Mouse (Mus musculus): ENCODE data around the gene Rplp0. TPM values are rescaled to one million over a fixed set of nuclear protein-coding genes. Genes with fewer than 3 reads are reported as not detected.
"Not testable (repeated sequence)": the region's sequence is repeated elsewhere in the genome, so short reads cannot be mapped to it uniquely, and the experiment has no call there.

The Rplp0 gene
- polyA plus RNA-seq, 1 experiment: 494 TPM

- TF ChIP-seq POLR2A (IDR thresholded peaks at IDR 0.05; ENCODE audit: extremely low read depth, insufficient read depth, low read length) (no peak), CTCF (IDR thresholded peaks at IDR 0.05; ENCODE audit: extremely low read depth, insufficient read depth, low read length) (no peak)
- Histone ChIP-seq H3K27ac (ENCODE audit: insufficient read depth, low read length) (no peak overlapping the region), H3K4me1 (ENCODE audit: control insufficient read depth, insufficient read depth, low read length) (peaks cover 5% of the 10 kb centered on the region), H3K4me3 (ENCODE audit: insufficient read depth, low read length) (no peak overlapping the region)
Measured at GRCm38 (mm10) chr5:115516908-115517307, 42.4 kb upstream of the Rplp0 start.

- H3K27ac ChIP-seq (ENCODE audit: insufficient read depth, low read length): no peak overlapping the region
- H3K4me3 ChIP-seq (ENCODE audit: insufficient read depth, low read length): no peak overlapping the region
- TF ChIP-seq CTCF (IDR thresholded peaks at IDR 0.05; ENCODE audit: extremely low read depth, insufficient read depth, low read length): no peak
- TF ChIP-seq POLR2A (IDR thresholded peaks at IDR 0.05; ENCODE audit: extremely low read depth, insufficient read depth, low read length): no peak
- peaks cover 5% of the 10 kb centered on the region for H3K4me1 ChIP-seq (ENCODE audit: control insufficient read depth, insufficient read depth, low read length)
Measured at GRCm38 (mm10) chr5:115517501-115517900, 41.8 kb upstream of the Rplp0 start.

GRCm38 (mm10) chr5:115518214-115518613 lies 41.1 kb upstream of the Rplp0 start:
- not testable (repeated sequence) for H3K4me1 ChIP-seq (ENCODE audit: control insufficient read depth, insufficient read depth, low read length); H3K27ac ChIP-seq (ENCODE audit: insufficient read depth, low read length); H3K4me3 ChIP-seq (ENCODE audit: insufficient read depth, low read length)

- peak overlapping the region; percentile 60 for H3K27ac ChIP-seq (ENCODE audit: insufficient read depth, low read length)
- no peak for TF ChIP-seq CTCF (IDR thresholded peaks at IDR 0.05; ENCODE audit: extremely low read depth, insufficient read depth, low read length)
- TF ChIP-seq POLR2A (IDR thresholded peaks at IDR 0.05; ENCODE audit: extremely low read depth, insufficient read depth, low read length): no peak
Measured at GRCm38 (mm10) chr5:115520325-115520869, 38.9 kb upstream of the Rplp0 start.

GRCm38 (mm10) chr5:115521553-115522461 lies 37.5 kb upstream of the Rplp0 start:
- Histone ChIP-seq H3K4me3 (ENCODE audit: insufficient read depth, low read length) (no peak overlapping the region), H3K4me1 (ENCODE audit: control insufficient read depth, insufficient read depth, low read length) (no peaks in the 10 kb centered on the region; the same call in 1 of the 2 replicates)
- TF ChIP-seq POLR2A (IDR thresholded peaks at IDR 0.05; ENCODE audit: extremely low read depth, insufficient read depth, low read length) (no peak), CTCF (IDR thresholded peaks at IDR 0.05; ENCODE audit: extremely low read depth, insufficient read depth, low read length) (no peak)

More at GRCm38 (mm10) chr5:115520325-115520869, 38.9 kb upstream of the Rplp0 start:
- no peak overlapping the region for H3K4me3 ChIP-seq (ENCODE audit: insufficient read depth, low read length)
- no peaks in the 10 kb centered on the region for H3K4me1 ChIP-seq (ENCODE audit: control insufficient read depth, insufficient read depth, low read length)

GRCm38 (mm10) chr5:115522531-115522930 lies 36.7 kb upstream of the Rplp0 start:
- H3K4me1 ChIP-seq (ENCODE audit: control insufficient read depth, insufficient read depth, low read length): no peaks in the 10 kb centered on the region; the same call in 1 of the 2 replicates

More at GRCm38 (mm10) chr5:115521553-115522461, 37.5 kb upstream of the Rplp0 start:
- no peak overlapping the region for H3K27ac ChIP-seq (ENCODE audit: insufficient read depth, low read length)

GRCm38 (mm10) chr5:115522981-115523499 lies 36.2 kb upstream of the Rplp0 start:
- no peak overlapping the region for H3K4me3 ChIP-seq (ENCODE audit: insufficient read depth, low read length)
- H3K27ac ChIP-seq (ENCODE audit: insufficient read depth, low read length): no peak overlapping the region
- TF ChIP-seq CTCF (IDR thresholded peaks at IDR 0.05; ENCODE audit: extremely low read depth, insufficient read depth, low read length) (no peak), POLR2A (IDR thresholded peaks at IDR 0.05; ENCODE audit: extremely low read depth, insufficient read depth, low read length) (no peak)
- H3K4me1 ChIP-seq (ENCODE audit: control insufficient read depth, insufficient read depth, low read length): no peaks in the 10 kb centered on the region; the same call in 1 of the 2 replicates

More at GRCm38 (mm10) chr5:115522531-115522930, 36.7 kb upstream of the Rplp0 start:
- TF ChIP-seq CTCF (IDR thresholded peaks at IDR 0.05; ENCODE audit: extremely low read depth, insufficient read depth, low read length): no peak
- no peak for TF ChIP-seq POLR2A (IDR thresholded peaks at IDR 0.05; ENCODE audit: extremely low read depth, insufficient read depth, low read length)
- Histone ChIP-seq H3K4me3 (ENCODE audit: insufficient read depth, low read length) (no peak overlapping the region), H3K27ac (ENCODE audit: insufficient read depth, low read length) (no peak overlapping the region)

- no peak overlapping the region for H3K4me3 ChIP-seq (ENCODE audit: insufficient read depth, low read length)
- no peaks in the 10 kb centered on the region; the same call in 1 of the 2 replicates for H3K4me1 ChIP-seq (ENCODE audit: control insufficient read depth, insufficient read depth, low read length)
- TF ChIP-seq CTCF (IDR thresholded peaks at IDR 0.05; ENCODE audit: extremely low read depth, insufficient read depth, low read length) (no peak), POLR2A (IDR thresholded peaks at IDR 0.05; ENCODE audit: extremely low read depth, insufficient read depth, low read length) (no peak)
- no peak overlapping the region for H3K27ac ChIP-seq (ENCODE audit: insufficient read depth, low read length)
Measured at GRCm38 (mm10) chr5:115523971-115524370, 35.3 kb upstream of the Rplp0 start.

GRCm38 (mm10) chr5:115524471-115524870 lies 34.8 kb upstream of the Rplp0 start:
- H3K4me3 ChIP-seq (ENCODE audit: insufficient read depth, low read length): no peak overlapping the region
- peaks cover 3% of the 10 kb centered on the region for H3K4me1 ChIP-seq (ENCODE audit: control insufficient read depth, insufficient read depth, low read length)

More at GRCm38 (mm10) chr5:115524471-115524870, 34.8 kb upstream of the Rplp0 start:
- TF ChIP-seq POLR2A (IDR thresholded peaks at IDR 0.05; ENCODE audit: extremely low read depth, insufficient read depth, low read length) (no peak), CTCF (IDR thresholded peaks at IDR 0.05; ENCODE audit: extremely low read depth, insufficient read depth, low read length) (no peak)
- H3K27ac ChIP-seq (ENCODE audit: insufficient read depth, low read length): no peak overlapping the region
